Mouse (Mus musculus): ENCODE results near the gene Sytl1.

Sytl1 gene

GRCm38 (mm10) chr4:133278482-133278881 lies 15.6 kb upstream of the Sytl1 start:
- DNase-seq (ENCODE audit: low spot score in 2 of 2) = no peak

GRCm38 (mm10) chr4:133278067-133278466 lies 15.2 kb upstream of the Sytl1 start:
- no peak for DNase-seq (ENCODE audit: low spot score in 2 of 2)

- peak; percentile 95 to 96 for DNase-seq (ENCODE audit: low spot score in 2 of 2)
Observed at GRCm38 (mm10) chr4:133277104-133278026, 14.5 kb upstream of the Sytl1 start, which contains the start of gene Tmem222. Gene Tmem222, minus strand, starts transcription at chr4:133277792.

GRCm38 (mm10) chr4:133270929-133271328 lies 8.0 kb upstream of the Sytl1 start:
- DNase-seq (ENCODE audit: low spot score in 2 of 2) = no peak

GRCm38 (mm10) chr4:133269596-133269995 lies 6.7 kb upstream of the Sytl1 start:
- DNase-seq (ENCODE audit: low spot score in 2 of 2) = no peak

GRCm38 (mm10) chr4:133268931-133269330 lies 6.0 kb upstream of the Sytl1 start:
- DNase-seq (ENCODE audit: low spot score in 2 of 2) = no peak

GRCm38 (mm10) chr4:133266248-133266880 lies 3.5 kb upstream of the Sytl1 start:
- DNase-seq (ENCODE audit: low spot score in 2 of 2) = no peak

- DNase-seq (ENCODE audit: low spot score in 2 of 2) = no peak
Observed at GRCm38 (mm10) chr4:133265759-133266158, 2.8 kb upstream of the Sytl1 start.

GRCm38 (mm10) chr4:133265297-133265696 lies 2.4 kb upstream of the Sytl1 start:
- no peak for DNase-seq (ENCODE audit: low spot score in 2 of 2)

GRCm38 (mm10) chr4:133264559-133264958 lies 1.6 kb upstream of the Sytl1 start:
- DNase-seq (ENCODE audit: low spot score in 2 of 2) = no peak

GRCm38 (mm10) chr4:133263756-133264155 lies 843 bp upstream of the Sytl1 start:
- no peak for DNase-seq (ENCODE audit: low spot score in 2 of 2)

- no peak for DNase-seq (ENCODE audit: low spot score in 2 of 2)
Observed at GRCm38 (mm10) chr4:133262375-133262765, 543 bp downstream of the Sytl1 start.

- DNase-seq (ENCODE audit: low spot score in 2 of 2) = no peak
Observed at GRCm38 (mm10) chr4:133261641-133262374, 1.1 kb downstream of the Sytl1 start.

GRCm38 (mm10) chr4:133257798-133258408 lies 5.0 kb downstream of the Sytl1 start:
- no peak for DNase-seq (ENCODE audit: low spot score in 2 of 2)

GRCm38 (mm10) chr4:133257230-133257629 lies 5.7 kb downstream of the Sytl1 start:
- no peak for DNase-seq (ENCODE audit: low spot score in 2 of 2)

GRCm38 (mm10) chr4:133256820-133257219 lies 6.1 kb downstream of the Sytl1 start:
- DNase-seq (ENCODE audit: low spot score in 2 of 2) = no peak

GRCm38 (mm10) chr4:133255392-133255791 lies 7.5 kb downstream of the Sytl1 start:
- no peak for DNase-seq (ENCODE audit: low spot score in 2 of 2)

- DNase-seq (ENCODE audit: low spot score in 2 of 2) = no peak
Observed at GRCm38 (mm10) chr4:133253412-133253811, 9.5 kb downstream of the Sytl1 start.

GRCm38 (mm10) chr4:133252089-133252488 lies 10.8 kb downstream of the Sytl1 start:
- no peak for DNase-seq (ENCODE audit: low spot score in 2 of 2)

GRCm38 (mm10) chr4:133251214-133251613 lies 11.7 kb downstream of the Sytl1 start:
- no peak for DNase-seq (ENCODE audit: low spot score in 2 of 2)

GRCm38 (mm10) chr4:133250609-133251008 lies 12.3 kb downstream of the Sytl1 start:
- DNase-seq (ENCODE audit: low spot score in 2 of 2) = peak; percentile 70 to 75

All from frontal cortex, postnatal 25 days (tissue).